Mouse (Mus musculus): ENCODE results near the gene Fads6. TPM values are rescaled to one million over a fixed set of nuclear protein-coding genes. Genes with fewer than 3 reads are reported as not detected.

The Fads6 gene
- polyA plus RNA-seq, 1 experiment from 2014 or later = 0.60 TPM

DNA sequence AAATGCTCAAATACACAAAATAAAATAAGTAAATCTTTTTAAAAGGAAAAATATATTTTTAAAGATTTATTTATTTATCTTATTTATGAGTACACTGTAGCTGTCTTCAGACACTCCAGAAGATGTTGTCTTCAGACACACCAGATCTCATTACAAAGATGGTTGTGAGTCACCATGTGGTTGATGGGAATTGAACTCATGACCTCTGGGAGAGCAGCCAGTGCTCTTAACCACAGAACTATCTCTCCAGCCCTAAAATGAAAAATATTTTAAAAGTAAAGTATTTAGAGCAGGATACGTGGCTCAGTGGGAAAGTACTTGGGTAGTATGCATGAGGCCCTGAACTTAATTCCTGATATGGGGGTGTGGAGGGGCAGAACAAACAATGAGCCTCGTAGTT lies 3.9 kb upstream of the Fads6 start:
- 79% methylated on average over 2 of the region's 2 CpGs for WGBS

DNA sequence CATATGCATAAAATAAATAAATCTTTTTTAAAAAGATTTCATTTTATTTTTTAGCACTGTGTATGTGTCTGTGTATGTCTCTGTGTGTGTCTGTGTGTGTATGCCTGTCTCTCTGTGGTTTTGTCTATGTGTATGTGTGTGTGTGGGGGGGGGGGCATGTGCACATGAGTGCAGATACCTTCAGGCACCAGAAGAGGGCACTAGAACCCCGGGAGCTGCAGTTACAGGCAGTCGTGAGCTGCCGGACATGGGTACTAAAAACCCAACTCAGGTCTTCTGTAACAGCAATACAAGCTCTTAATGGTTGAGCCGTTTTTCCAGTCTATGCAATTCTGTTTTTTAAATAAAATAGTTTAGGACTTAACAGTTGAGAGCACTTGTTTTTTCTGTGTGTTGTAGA lies 3.3 kb upstream of the Fads6 start:
- no peak for ATAC-seq (ENCODE audit: insufficient number of reproducible peaks, low FRiP score, low TSS enrichment, low read depth)
- Histone ChIP-seq H3K9me3 (replicated peaks) (0 out of 2 replicates have a peak, but pooled peaks cover 4% of the 10 kb centered on the region), H3K4me3 (replicated peaks) (no peak overlapping the region), H3K4me1 (peaks cover 18% of the 10 kb centered on the region), H3K27ac (replicated peaks) (no peak overlapping the region), H3K9ac (no peak overlapping the region), H3K4me2 (replicated peaks) (no peak overlapping the region), H3K36me3 (no peaks in the 10 kb centered on the region), H3K27me3 (peaks cover 40% of the 10 kb centered on the region)
- 85% methylated on average over 4 of the region's 4 CpGs for WGBS

More for the DNA sequence above, 3.9 kb upstream of the Fads6 start:
- ATAC-seq (ENCODE audit: insufficient number of reproducible peaks, low FRiP score, low TSS enrichment, low read depth) = no peak
- H3K36me3 ChIP-seq = no peaks in the 10 kb centered on the region
- peaks cover 34% of the 10 kb centered on the region for H3K27me3 ChIP-seq
- peaks cover 18% of the 10 kb centered on the region for H3K4me1 ChIP-seq
- 0 out of 2 replicates have a peak, but pooled peaks cover 4% of the 10 kb centered on the region for H3K9me3 ChIP-seq (replicated peaks)
- no peak overlapping the region for H3K4me3 ChIP-seq (replicated peaks)
- no peak overlapping the region for H3K9ac ChIP-seq
- H3K27ac ChIP-seq (replicated peaks) = no peak overlapping the region
- H3K4me2 ChIP-seq (replicated peaks) = no peak overlapping the region

DNA sequence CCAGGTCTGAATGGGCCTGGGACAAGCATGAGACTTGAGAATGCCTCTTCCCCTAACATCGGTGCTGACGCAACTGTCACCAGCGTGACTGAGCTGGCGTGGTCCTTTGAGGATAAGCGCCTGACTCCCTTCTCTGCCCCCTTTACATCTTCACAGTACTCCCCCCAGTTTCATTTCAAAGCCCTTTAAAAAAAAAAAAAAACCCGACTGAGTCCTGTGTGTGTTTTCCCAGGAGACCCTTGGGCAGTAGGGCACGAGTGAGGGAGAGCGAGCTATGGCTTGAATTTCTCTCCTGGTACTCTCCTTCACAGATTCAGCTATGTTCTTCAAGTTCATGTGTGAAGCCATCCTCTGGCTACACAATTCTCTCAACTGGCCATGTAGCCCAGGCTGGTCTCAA lies 697 bp upstream of the Fads6 start:
- Histone ChIP-seq H3K36me3 (no peaks in the 10 kb centered on the region), H3K9ac (no peak overlapping the region), H3K9me3 (replicated peaks) (0 out of 2 replicates have a peak, but pooled peaks cover 4% of the 10 kb centered on the region), H3K27ac (replicated peaks) (no peak overlapping the region), H3K4me3 (replicated peaks) (no peak overlapping the region), H3K27me3 (peaks cover 40% of the 10 kb centered on the region), H3K4me2 (replicated peaks) (no peak overlapping the region), H3K4me1 (peaks cover 9% of the 10 kb centered on the region)
- WGBS = 46% methylated on average over 8 of the region's 8 CpGs
- ATAC-seq (ENCODE audit: insufficient number of reproducible peaks, low FRiP score, low TSS enrichment, low read depth) = no peak

DNA sequence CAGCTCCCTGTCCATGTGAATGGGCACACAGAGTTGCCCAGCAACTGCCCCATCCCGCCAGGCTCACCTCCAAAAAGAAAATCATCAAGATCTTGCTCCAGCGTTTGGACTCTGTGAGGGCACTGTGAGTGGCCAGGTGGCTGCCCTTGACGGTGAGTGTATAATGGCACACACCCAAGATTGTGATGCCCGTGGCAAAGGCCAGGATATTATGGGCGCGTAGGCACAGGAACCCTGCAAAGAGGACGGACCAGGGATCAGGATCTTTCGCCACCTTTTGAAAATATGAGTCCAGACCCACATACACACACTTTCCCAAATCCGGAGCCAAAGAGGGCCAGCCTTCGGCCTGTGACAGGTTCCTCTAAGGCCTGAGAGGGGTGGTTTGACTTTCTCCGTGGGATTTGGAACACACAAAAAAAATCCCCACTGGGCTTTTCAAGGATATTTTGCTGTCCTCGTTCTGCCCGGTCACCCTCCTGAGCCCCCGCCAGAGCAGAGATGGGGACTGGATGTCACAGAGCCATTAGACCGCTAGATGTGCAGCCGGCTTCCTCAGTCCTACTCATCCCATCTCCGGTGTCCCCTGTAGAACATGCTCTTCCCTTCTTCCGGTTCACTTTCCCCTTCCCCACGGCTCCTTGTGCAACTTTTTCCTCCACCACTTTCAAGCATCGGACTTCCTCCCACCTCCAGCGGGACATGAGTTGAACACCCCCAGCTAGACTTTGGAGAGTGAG lies 822 bp downstream of the Fads6 start:
- Histone ChIP-seq H3K9ac (no peak overlapping the region), H3K36me3 (no peaks in the 10 kb centered on the region), H3K4me2 (replicated peaks) (peak overlapping the region; percentile 88), H3K9me3 (replicated peaks) (0 out of 2 replicates have a peak, but pooled peaks cover 4% of the 10 kb centered on the region), H3K4me3 (replicated peaks) (peak overlapping the region; percentile 44), H3K27ac (replicated peaks) (no peak overlapping the region), H3K27me3 (peaks cover 40% of the 10 kb centered on the region), H3K4me1 (peaks cover 9% of the 10 kb centered on the region)
- WGBS = 56% methylated on average over 21 of the region's 21 CpGs
- ATAC-seq (ENCODE audit: insufficient number of reproducible peaks, low FRiP score, low TSS enrichment, low read depth) = no peak

DNA sequence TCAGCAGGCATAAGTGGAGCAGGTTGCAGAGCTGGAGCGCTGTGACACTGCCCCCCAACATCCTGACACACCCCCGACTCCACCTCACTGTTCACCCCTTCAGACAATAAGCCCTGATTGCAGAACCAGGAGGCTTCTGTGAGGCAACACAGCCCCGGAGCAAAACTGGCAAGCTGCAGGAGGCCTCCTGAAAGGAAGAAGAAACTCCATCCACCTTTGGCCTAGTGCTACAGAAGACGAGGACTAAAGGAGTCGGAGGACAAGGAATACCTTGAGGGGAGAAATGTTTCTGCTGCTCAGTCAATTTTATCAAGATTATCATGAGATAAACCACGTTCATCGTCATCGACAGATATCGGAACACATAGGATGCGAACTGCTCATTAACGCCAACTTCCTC lies 1.5 kb downstream of the Fads6 start:
- peaks cover 40% of the 10 kb centered on the region for H3K27me3 ChIP-seq

DNA sequence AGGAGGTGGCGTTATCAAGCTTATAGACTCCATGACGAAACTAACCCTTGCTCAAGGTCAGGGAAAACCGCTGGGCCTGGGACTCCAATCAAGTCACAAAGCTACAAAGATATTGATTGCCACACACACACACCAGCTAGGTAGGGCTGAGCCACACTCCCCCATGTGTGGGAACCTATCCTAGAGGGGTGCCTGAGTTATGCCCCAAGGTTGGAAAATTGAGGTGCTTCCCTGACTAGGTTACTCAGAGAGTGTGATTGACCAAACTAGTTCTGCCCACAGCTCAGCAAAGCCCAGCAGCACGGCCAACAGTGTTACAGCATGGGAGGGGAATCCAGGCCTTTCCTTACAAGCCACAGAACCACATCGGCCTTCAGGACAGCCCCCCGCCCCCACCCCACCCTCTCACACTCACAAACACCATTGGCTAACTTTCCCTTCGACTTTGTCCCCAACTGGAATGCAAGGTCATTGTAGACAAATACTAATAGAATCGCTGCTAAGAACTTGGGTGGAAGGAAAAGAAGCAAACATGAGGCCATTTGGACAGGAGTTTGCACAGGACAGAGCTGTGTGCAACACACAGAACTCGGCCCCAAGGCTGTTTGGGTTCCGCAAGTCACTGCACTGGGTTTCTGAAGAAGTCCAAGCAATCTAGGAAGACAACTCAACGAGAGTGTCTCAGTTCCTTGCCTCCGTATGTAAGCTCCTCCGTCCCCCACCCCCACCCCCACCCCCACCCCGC lies 4.7 kb downstream of the Fads6 start:
- Histone ChIP-seq H3K9me3 (replicated peaks) (no peaks in the 10 kb centered on the region), H3K27me3 (peaks cover 20% of the 10 kb centered on the region), H3K4me1 (peaks cover 9% of the 10 kb centered on the region), H3K9ac (no peak overlapping the region), H3K4me3 (replicated peaks) (no peak overlapping the region), H3K36me3 (no peaks in the 10 kb centered on the region), H3K4me2 (replicated peaks) (no peak overlapping the region), H3K27ac (replicated peaks) (no peak overlapping the region)
- no peak for ATAC-seq (ENCODE audit: insufficient number of reproducible peaks, low FRiP score, low TSS enrichment, low read depth)
- 55% methylated on average over 14 of the region's 14 CpGs for WGBS

More for the DNA sequence above, 1.5 kb downstream of the Fads6 start:
- Histone ChIP-seq H3K36me3 (no peaks in the 10 kb centered on the region), H3K27ac (replicated peaks) (no peak overlapping the region), H3K9me3 (replicated peaks) (0 out of 2 replicates have a peak, but pooled peaks cover 3% of the 10 kb centered on the region), H3K9ac (no peak overlapping the region), H3K4me1 (peaks cover 9% of the 10 kb centered on the region), H3K4me2 (replicated peaks) (no peak overlapping the region), H3K4me3 (replicated peaks) (no peak overlapping the region)
- ATAC-seq (ENCODE audit: insufficient number of reproducible peaks, low FRiP score, low TSS enrichment, low read depth) = no peak
- 83% methylated on average over 11 of the region's 11 CpGs for WGBS

DNA sequence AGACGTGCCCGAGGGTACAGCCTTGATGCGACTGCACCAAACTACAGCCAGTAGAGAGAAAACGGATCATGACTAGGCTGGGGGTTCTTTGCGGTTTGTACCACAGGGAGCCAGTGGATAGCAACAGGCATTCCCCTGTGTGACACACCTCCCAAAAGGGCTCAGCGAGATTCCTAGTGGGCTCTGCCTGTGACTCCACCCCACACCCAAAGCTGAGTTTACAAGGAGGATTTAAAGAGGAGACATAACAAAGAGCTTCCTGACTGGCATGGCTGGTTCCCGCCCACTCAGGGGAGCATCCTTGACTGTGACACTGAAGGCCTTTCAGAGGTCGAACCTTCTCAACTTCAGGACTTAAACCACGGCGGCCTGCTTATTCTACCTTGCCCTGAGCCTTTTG lies 6.0 kb downstream of the Fads6 start:
- H3K27me3 ChIP-seq = peaks cover 8% of the 10 kb centered on the region; the same call in 1 of the 2 replicates
- H3K4me3 ChIP-seq (replicated peaks) = no peak overlapping the region
- no peak overlapping the region for H3K9ac ChIP-seq
- H3K4me1 ChIP-seq = no peaks in the 10 kb centered on the region; the same call in 1 of the 2 replicates
- H3K36me3 ChIP-seq = no peaks in the 10 kb centered on the region
- WGBS = 70% methylated on average over 10 of the region's 10 CpGs
- no peaks in the 10 kb centered on the region for H3K9me3 ChIP-seq (replicated peaks)
- no peak for ATAC-seq (ENCODE audit: insufficient number of reproducible peaks, low FRiP score, low TSS enrichment, low read depth)
- H3K4me2 ChIP-seq (replicated peaks) = no peak overlapping the region
- H3K27ac ChIP-seq (replicated peaks) = no peak overlapping the region

DNA sequence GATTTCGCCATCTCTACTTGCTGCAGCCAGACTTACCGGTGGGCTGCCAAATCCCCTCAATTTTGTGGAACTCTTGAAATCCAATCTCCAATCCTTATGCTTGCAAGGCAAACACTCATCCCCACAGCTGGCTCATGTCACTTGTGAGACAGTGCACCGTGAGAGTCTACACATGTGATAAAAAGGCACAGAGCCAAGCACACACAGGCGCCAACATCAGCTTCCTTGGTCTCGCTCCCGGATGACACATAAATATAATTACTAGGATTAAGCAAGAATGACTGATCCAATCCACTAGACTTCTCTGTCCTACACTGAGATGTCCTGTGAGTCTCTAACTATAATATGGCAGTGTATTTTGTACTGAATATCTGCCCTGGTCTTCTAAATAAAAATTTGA lies 6.5 kb downstream of the Fads6 start:
- Histone ChIP-seq H3K4me1 (no peaks in the 10 kb centered on the region; the same call in 1 of the 2 replicates), H3K27ac (replicated peaks) (no peak overlapping the region), H3K27me3 (peaks cover 2% of the 10 kb centered on the region; the same call in 1 of the 2 replicates), H3K36me3 (no peaks in the 10 kb centered on the region), H3K9me3 (replicated peaks) (no peaks in the 10 kb centered on the region), H3K9ac (no peak overlapping the region), H3K4me3 (replicated peaks) (no peak overlapping the region), H3K4me2 (replicated peaks) (no peak overlapping the region)
- ATAC-seq (ENCODE audit: insufficient number of reproducible peaks, low FRiP score, low TSS enrichment, low read depth) = no peak
- whole genome bisulfite sequencing = 49% methylated on average over 6 of the region's 6 CpGs

DNA sequence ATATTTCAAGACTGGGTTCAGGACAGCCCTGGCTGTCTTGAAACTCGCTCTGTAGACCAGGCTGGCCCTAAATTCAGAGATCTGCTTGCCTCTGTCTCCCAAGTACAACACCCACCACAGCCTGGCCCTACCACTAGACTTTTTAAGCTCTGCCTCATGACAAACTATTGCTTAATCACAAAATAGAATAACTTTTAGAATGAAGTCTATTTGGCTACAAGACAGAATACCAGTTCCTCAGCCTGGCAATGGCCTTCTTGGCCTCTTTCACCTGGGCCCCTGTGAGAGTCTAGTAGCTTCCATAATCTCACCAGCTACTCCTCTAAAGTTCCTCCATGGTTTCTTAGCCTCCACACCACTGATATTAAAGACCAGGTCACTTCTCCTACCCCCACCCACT lies 7.1 kb downstream of the Fads6 start:
- 100% methylated on average over 1 of the region's 1 CpGs for WGBS
- Histone ChIP-seq H3K4me3 (replicated peaks) (no peak overlapping the region), H3K4me1 (no peaks in the 10 kb centered on the region; the same call in 1 of the 2 replicates), H3K27ac (replicated peaks) (no peak overlapping the region), H3K9ac (no peak overlapping the region), H3K36me3 (no peaks in the 10 kb centered on the region), H3K9me3 (replicated peaks) (no peaks in the 10 kb centered on the region), H3K27me3 (no peaks in the 10 kb centered on the region), H3K4me2 (replicated peaks) (no peak overlapping the region)
- ATAC-seq (ENCODE audit: insufficient number of reproducible peaks, low FRiP score, low TSS enrichment, low read depth) = no peak

DNA sequence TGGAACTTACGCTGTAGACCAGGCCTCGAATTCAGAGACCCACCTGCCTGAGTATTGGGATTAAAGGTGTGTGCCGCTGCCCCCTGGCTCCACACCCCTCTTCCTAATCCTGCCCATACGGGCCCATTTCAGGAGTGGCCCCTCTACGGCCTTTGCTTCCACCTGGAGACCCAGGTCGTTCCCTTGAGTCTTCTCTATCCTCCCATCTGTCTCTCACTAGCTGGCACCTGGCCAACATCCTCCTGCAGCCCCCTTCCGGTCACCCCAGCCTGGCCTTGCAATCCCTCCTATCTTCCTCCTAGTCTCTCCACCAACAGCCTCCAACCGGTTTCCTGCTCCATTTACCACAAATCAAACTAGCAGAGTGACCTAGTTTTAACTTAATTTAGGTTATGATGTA lies 7.6 kb downstream of the Fads6 start:
- H3K27ac ChIP-seq (replicated peaks) = no peak overlapping the region
- no peaks in the 10 kb centered on the region for H3K36me3 ChIP-seq
- H3K4me1 ChIP-seq = no peaks in the 10 kb centered on the region; the same call in 1 of the 2 replicates
- no peak for ATAC-seq (ENCODE audit: insufficient number of reproducible peaks, low FRiP score, low TSS enrichment, low read depth)
- H3K27me3 ChIP-seq = no peaks in the 10 kb centered on the region
- no peak overlapping the region for H3K4me2 ChIP-seq (replicated peaks)
- H3K9me3 ChIP-seq (replicated peaks) = no peaks in the 10 kb centered on the region
- no peak overlapping the region for H3K9ac ChIP-seq
- WGBS = 78% methylated on average over 8 of the region's 8 CpGs
- no peak overlapping the region for H3K4me3 ChIP-seq (replicated peaks)

DNA sequence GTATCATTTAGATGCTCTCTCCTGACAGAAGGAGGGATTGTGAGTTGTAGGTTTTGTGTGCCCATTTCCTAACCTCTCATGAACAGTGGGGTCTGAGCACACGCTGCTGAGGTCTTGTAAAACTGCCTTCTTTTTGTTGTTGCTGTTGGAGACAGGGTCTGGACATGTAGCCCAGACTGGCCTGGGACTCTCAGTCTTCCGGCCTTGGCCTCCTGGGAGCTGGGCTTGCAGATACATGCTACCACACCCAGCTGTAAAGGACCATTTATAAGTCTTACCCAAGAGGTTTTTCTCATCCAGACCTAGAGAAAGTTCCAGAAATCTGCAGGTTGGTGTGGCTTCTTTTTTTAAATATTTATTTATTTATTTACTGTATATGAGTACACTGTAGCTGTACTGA lies 9.2 kb downstream of the Fads6 start:
- 90% methylated on average over 2 of the region's 2 CpGs for WGBS
- no peaks in the 10 kb centered on the region for H3K36me3 ChIP-seq
- no peak overlapping the region for H3K9ac ChIP-seq
- H3K27me3 ChIP-seq = no peaks in the 10 kb centered on the region
- no peak for ATAC-seq (ENCODE audit: insufficient number of reproducible peaks, low FRiP score, low TSS enrichment, low read depth)
- H3K4me2 ChIP-seq (replicated peaks) = no peak overlapping the region
- no peak overlapping the region for H3K4me3 ChIP-seq (replicated peaks)
- H3K4me1 ChIP-seq = no peaks in the 10 kb centered on the region; the same call in 1 of the 2 replicates
- no peak overlapping the region for H3K27ac ChIP-seq (replicated peaks)
- H3K9me3 ChIP-seq (replicated peaks) = no peaks in the 10 kb centered on the region
